Mouse (Mus musculus) heart, embryonic 14.5 days (tissue): ENCODE results near the gene Fmnl2. TPM values are rescaled to one million over a fixed set of nuclear protein-coding genes. Genes with fewer than 3 reads are reported as not detected.

Source experiments
- ATAC-seq: fragments of 200-750 bp; cut with Nextera tagmentation; 2 replicates; pipeline ENCODE4 v1.8.0; 2017; ENCODE audit warnings: low read depth, moderate TSS enrichment; ENCODE audit not compliant: insufficient number of reproducible peaks, insufficient read depth, low FRiP score
- H3K27ac ChIP-seq, 2 experiments: fragments of 200-500 bp in 1 of 2; fragments of 300-500 bp in 1 of 2; sonication (generic) in 1 of 2; replicated peaks in 1 of 2; 2 replicates each; pipeline ENCODE4 v1.5.1; 2012 to 2014; ENCODE audit warnings: low read depth in 2 of 2, low read length in 2 of 2, control low read depth in 1 of 2, mild to moderate bottlenecking in 1 of 2, mixed read lengths in 1 of 2; ENCODE audit not compliant: control insufficient read depth in 1 of 2, insufficient read depth in 1 of 2
- H3K27me3 ChIP-seq: fragments of 300-500 bp; sonication (generic); 2 replicates; pipeline ENCODE4 v1.6.1; 2014; ENCODE audit warnings: mild to moderate bottlenecking, low read length, control low read depth; ENCODE audit not compliant: control insufficient read depth, insufficient read depth
- H3K36me3 ChIP-seq: fragments of 300-500 bp; sonication (generic); 2 replicates; pipeline ENCODE4 v1.6.1; 2014; ENCODE audit warnings: mild to moderate bottlenecking, control low read depth, low read length, mixed read lengths; ENCODE audit not compliant: control insufficient read depth, insufficient read depth
- H3K4me1 ChIP-seq, 2 experiments: fragments of 200-500 bp in 1 of 2; fragments of 300-500 bp in 1 of 2; sonication (generic) in 1 of 2; 2 replicates each; pipeline ENCODE4 v1.6.1; 2012 to 2014; ENCODE audit warnings: low read length in 2 of 2, control low read depth in 1 of 2, mixed read lengths in 1 of 2; ENCODE audit not compliant: control insufficient read depth in 2 of 2, insufficient read depth in 2 of 2
- H3K4me2 ChIP-seq: fragments of 300-500 bp; sonication (generic); 2 replicates; pipeline ENCODE4 v1.6.1; 2014; ENCODE audit warnings: mild to moderate bottlenecking, low read length
- H3K4me3 ChIP-seq, 2 experiments: fragments of 200-500 bp in 1 of 2; fragments of 300-500 bp in 1 of 2; sonication (generic) in 1 of 2; 2 replicates each; pipeline ENCODE4 v1.5.1; 2012 to 2014; ENCODE audit warnings: low read length in 2 of 2, mild to moderate bottlenecking in 2 of 2, control low read depth in 1 of 2, low read depth in 1 of 2, moderate library complexity in 1 of 2; ENCODE audit not compliant: control insufficient read depth in 1 of 2, insufficient read depth in 1 of 2
- H3K9ac ChIP-seq: fragments of 300-500 bp; sonication (generic); 2 replicates; pipeline ENCODE4 v1.6.1; 2014; ENCODE audit warnings: mild to moderate bottlenecking, low read length
- H3K9me3 ChIP-seq: fragments of 300-500 bp; sonication (generic); 2 replicates; pipeline ENCODE4 v1.6.1; 2016; ENCODE audit warnings: low read length, control low read depth; ENCODE audit not compliant: control insufficient read depth
- WGBS: fragments of 180-500 bp; shearing (Covaris S2); extraction: QIAGEN DNeasy Blood & Tissue Kit; methylation state at CpG from one replicate; pipeline ENCODE4 v1.1.7; 2014; 5-methylcytosine and 5-hydroxymethylcytosine counted together
- polyA plus RNA-seq: library from polyadenylated mRNA; unstranded; fragments of >200 nt; fragmentation: Nextera tagmentation; extraction: Ambion mirVana; gene quantifications from 2 replicates; pipeline ENCODE4 v1.2.1, GENCODE M21; 2014

Fmnl2 gene
- polyA plus RNA-seq, 1 experiment from 2014 or later = 1.7 TPM

DNA sequence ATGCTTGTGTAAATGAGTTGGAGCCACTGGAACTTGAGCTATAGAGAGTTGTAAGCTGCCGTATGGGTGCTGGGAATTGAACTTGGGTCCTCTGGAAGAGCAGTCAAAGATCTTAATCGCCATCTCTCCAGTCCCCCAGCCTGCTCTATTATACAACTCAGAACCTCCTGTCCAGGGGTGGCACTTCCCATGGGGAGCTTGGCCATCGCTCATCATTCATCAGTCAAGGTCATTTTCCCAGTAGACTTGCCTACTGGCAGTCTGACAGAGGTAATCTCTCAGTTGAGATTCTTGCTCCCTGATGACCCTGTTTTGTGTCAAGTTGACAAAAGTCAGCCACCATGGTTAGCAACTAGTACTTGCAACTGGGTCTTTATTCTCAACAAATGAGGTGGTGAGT is 165.3 kb downstream of the Fmnl2 start:
- no peak overlapping the region for H3K27ac ChIP-seq
- ATAC-seq = no peak
- H3K36me3 ChIP-seq = no peaks in the 10 kb centered on the region
- no peak overlapping the region for H3K9ac ChIP-seq
- 93% methylated on average over 3 of the region's 3 CpGs for WGBS
- H3K4me1 ChIP-seq = no peaks in the 10 kb centered on the region
- H3K4me3 ChIP-seq = no peak overlapping the region
- H3K27me3 ChIP-seq = no peaks in the 10 kb centered on the region
- H3K4me2 ChIP-seq = no peak overlapping the region
- H3K9me3 ChIP-seq = no peaks in the 10 kb centered on the region

DNA sequence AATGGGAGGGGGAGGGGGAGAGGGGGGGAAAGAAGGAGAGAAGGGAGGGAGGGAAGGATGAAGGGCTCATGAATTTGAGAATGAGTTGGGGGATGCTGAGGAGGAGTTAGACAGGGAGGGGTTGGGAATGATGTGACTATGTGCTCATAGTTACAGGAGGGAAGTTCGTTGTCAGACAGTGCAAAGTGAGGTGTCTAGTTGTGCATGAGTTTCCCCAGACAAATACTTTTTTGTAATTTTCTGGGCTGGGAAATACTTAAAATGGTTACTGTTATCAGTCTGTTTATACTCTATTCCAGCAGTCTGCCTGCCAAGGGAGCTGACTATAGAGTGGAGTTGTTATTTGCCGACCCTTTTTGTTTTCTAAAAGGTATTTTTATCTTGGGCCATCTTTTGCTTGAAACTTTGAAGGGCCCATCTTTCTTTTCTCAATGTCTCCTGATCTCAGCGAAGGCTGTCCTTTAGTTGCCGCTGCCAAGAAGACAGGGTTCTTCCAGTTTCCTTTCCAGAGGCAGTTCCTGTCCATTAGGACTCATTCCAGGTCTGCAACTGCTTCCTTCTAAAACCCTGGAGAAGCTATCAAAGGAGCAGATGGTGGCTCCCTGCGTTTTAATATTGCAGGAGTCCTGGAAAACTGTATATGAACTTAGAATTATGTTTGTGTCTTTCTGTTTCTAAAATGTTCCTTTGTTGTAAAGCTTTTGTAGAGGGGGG is 168.6 kb downstream of the Fmnl2 start:
- no peaks in the 10 kb centered on the region for H3K9me3 ChIP-seq
- H3K9ac ChIP-seq = no peak overlapping the region
- no peaks in the 10 kb centered on the region for H3K36me3 ChIP-seq
- H3K4me1 ChIP-seq = peaks cover 0 to 3% of the 10 kb centered on the region in 2 experiments; a peak in 1 of 4 replicates
- H3K27me3 ChIP-seq = no peaks in the 10 kb centered on the region
- 0 out of 4 replicates have a peak overlapping the region, but pooled peaks of 1 of the 2 experiments have one; percentile 37 for H3K27ac ChIP-seq
- WGBS = 60% methylated on average over 5 of the region's 5 CpGs
- no peak for ATAC-seq
- H3K4me3 ChIP-seq = no peak overlapping the region
- no peak overlapping the region for H3K4me2 ChIP-seq

DNA sequence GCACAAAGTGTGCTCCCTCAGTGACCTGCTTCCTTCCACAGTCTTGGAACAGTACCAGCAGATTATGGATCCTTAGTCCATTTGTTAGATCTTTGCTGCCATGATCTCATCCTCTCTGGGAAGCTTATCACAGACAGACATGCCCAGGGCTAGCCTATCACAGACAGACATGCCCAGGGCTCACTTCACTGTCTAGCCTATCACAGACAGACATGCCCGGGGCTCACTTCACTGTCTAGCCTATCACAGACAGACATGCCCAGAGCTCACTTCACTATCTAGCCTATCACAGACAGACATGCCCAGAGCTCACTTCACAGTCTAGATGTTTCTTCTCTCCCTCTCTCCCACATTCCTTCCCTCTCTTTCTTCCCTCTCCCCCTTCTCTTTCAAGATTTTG is 171.2 kb downstream of the Fmnl2 start:
- Histone ChIP-seq H3K36me3 (no peaks in the 10 kb centered on the region), H3K4me3 (no peak overlapping the region), H3K4me2 (no peak overlapping the region), H3K9ac (no peak overlapping the region), H3K27me3 (no peaks in the 10 kb centered on the region), H3K27ac (no peak overlapping the region), H3K9me3 (no peaks in the 10 kb centered on the region), H3K4me1 (peaks cover 0 to 3% of the 10 kb centered on the region in 2 experiments; a peak in 1 of 4 replicates)
- ATAC-seq = no peak
- 55% methylated on average over 1 of the region's 1 CpGs for WGBS

DNA sequence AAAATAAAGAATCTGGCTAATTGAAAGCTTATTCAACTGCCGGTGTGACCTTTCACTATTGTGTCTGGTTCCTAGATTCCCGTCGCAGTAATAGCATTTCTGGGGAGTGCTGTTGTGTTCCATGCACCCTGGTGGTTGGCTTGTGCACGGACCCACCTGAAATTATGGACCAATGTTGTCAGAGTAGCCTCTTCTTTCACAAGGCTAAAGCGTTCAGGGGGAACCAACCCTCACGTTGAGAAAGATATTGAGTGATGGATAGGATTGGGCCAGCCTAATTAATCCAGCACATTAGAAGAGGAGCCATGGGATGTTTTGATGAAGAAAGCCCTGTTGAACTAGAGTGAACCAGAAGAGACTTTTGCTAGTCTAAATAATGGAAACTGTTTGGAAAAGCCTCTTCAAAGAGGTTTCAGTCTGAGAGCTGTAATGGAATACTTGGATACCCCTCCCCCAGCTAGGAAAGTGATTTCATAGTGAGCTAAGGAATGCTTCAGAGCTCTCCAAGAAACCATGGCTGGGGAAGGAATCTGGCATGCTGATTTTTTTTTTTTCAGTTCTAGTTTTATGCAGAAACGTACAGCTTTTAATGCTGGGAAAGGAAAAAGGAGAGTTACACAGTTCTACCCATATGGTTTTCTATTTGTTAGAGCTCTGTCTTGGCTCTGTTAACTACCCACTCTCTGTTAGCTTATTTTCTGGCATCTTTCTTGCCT is 172.2 kb downstream of the Fmnl2 start:
- H3K4me2 ChIP-seq = no peak overlapping the region
- no peak overlapping the region for H3K9ac ChIP-seq
- no peaks in the 10 kb centered on the region for H3K27me3 ChIP-seq
- 67% methylated on average over 7 of the region's 7 CpGs for WGBS
- no peak for ATAC-seq
- peak overlapping the region; percentile 65 to 67 for H3K27ac ChIP-seq
- H3K36me3 ChIP-seq = no peaks in the 10 kb centered on the region
- peaks cover 0 to 3% of the 10 kb centered on the region in 2 experiments; a peak in 1 of 4 replicates for H3K4me1 ChIP-seq
- no peaks in the 10 kb centered on the region for H3K9me3 ChIP-seq
- no peak overlapping the region for H3K4me3 ChIP-seq

DNA sequence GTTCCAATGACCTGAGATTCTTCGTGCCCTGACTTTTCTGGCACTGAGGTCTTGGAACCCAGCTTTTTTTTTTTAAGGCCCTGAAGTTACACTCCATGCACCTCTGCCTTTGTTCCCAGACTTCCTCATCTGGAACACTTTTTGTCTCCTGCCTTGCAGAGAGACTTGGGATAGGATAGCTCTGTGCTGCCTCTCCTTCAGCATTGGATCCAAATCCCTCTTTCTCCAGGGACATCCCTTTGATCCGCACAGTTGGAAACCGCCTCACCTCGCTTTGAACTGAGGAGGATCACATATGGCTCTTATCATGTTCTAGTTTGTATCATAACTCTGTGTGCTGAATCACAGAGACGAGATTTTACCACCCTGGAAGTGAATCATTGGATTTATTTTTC is 172.8 kb downstream of the Fmnl2 start:
- 70% methylated on average over 5 of the region's 5 CpGs for WGBS
- Histone ChIP-seq H3K27ac (peak overlapping the region; percentile 65 to 67), H3K4me2 (no peak overlapping the region), H3K4me3 (no peak overlapping the region), H3K9me3 (no peaks in the 10 kb centered on the region), H3K27me3 (no peaks in the 10 kb centered on the region), H3K4me1 (peaks cover 0 to 3% of the 10 kb centered on the region in 2 experiments; a peak in 1 of 4 replicates), H3K9ac (no peak overlapping the region), H3K36me3 (no peaks in the 10 kb centered on the region)
- no peak for ATAC-seq

DNA sequence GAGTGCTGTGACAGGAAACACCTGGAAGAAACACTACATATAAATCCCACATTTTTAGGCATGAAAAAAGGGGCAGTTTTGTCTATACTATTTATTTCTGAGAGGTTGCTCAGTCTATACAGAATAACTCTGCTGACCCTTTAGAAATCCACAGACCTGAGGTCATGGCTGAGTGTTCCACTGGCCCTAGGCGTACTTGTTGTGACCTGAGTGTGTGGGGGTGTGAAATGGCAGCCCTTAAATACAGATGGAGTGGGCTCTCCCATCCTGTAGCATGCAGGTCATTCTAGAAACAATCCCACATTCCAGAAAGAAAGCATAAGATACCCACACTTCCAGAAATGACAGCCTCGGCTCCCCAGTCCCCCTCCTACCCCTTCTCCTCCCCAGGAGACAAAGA is 180.6 kb downstream of the Fmnl2 start:
- Histone ChIP-seq H3K27me3 (no peaks in the 10 kb centered on the region), H3K4me2 (no peak overlapping the region), H3K9ac (no peak overlapping the region), H3K4me3 (no peak overlapping the region), H3K9me3 (no peaks in the 10 kb centered on the region), H3K36me3 (no peaks in the 10 kb centered on the region), H3K4me1 (peaks cover 0 to 4% of the 10 kb centered on the region in 2 experiments; a peak in 1 of 4 replicates), H3K27ac (no peak overlapping the region)
- 58% methylated on average over 2 of the region's 2 CpGs for whole genome bisulfite sequencing
- no peak for ATAC-seq

DNA sequence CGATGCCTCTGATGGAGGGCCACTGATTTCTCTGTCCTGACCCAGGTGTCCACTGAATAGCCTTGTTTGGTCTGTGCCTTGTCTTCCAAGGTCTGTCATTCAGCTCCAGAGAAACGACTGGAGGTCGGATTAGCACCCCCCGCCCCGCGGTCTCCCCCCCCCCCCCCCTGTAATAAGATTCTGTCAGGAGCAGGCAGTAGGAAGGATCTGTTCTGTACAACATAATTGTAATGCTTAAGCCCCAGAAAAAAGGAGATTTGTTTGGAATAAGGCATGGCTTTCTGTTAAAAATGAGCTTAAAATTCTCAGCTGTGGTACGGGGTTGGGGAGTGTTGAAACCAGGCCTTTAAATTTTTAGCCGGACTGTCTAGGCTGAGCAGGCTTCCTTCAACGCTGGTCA is 181.1 kb downstream of the Fmnl2 start:
- ATAC-seq = no peak
- no peak overlapping the region for H3K9ac ChIP-seq
- no peak overlapping the region for H3K27ac ChIP-seq
- WGBS = 60% methylated on average over 9 of the region's 9 CpGs
- H3K4me2 ChIP-seq = no peak overlapping the region
- peaks cover 0 to 4% of the 10 kb centered on the region in 2 experiments; a peak in 1 of 4 replicates for H3K4me1 ChIP-seq
- H3K4me3 ChIP-seq = no peak overlapping the region
- no peaks in the 10 kb centered on the region for H3K36me3 ChIP-seq
- no peaks in the 10 kb centered on the region for H3K9me3 ChIP-seq
- no peaks in the 10 kb centered on the region for H3K27me3 ChIP-seq
